30 mouse cellular contexts compared by ENCODE assay signal in the genomic region with DNA sequence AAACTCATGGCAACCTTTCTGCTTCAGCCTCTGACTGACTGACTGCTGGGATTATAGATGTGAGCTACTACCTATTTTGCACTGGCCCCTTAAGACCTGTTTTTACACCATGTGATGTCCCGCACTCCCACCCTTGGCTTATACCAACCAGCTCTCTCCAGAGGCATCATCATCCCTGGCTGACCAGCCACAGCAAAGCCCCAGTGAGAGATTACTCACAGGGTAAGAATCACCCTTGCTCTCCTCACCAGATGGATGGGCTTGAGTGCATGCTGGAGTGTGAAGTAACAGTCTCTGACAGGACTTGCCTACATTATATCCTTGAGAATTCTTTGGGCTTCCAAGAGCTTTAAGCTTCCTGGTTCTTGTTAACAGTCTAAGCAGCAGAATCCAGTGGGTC.
"Had no signal": no experiment of that assay in that cellular context is flagged by ENCODE, and none has a peak within 500 bp of the region (broad histone marks: within the 10 kb centered on the region; RNA-seq: fewer than 3 reads in every experiment).

No protein-coding gene starts in this region.

- H3K4me3 ChIP-seq: limb, embryonic 10.5 days; limb, embryonic 12.5 days; limb, embryonic 13.5 days; limb, embryonic 15.5 days; liver, embryonic 12.5 days; liver, embryonic 13.5 days; liver, embryonic 15.5 days; lung, embryonic 15.5 days; megakaryocyte, embryonic 14.5 days; midbrain, embryonic 12.5 days; midbrain, embryonic 13.5 days; midbrain, embryonic 15.5 days; myocyte; neural tube, embryonic 12.5 days; neural tube, embryonic 13.5 days had no signal

- H3K9me3 ChIP-seq: limb, embryonic 10.5 days; limb, embryonic 12.5 days; limb, embryonic 13.5 days; limb, embryonic 15.5 days; liver, embryonic 12.5 days; liver, embryonic 13.5 days; liver, embryonic 15.5 days; lung, embryonic 15.5 days; midbrain, embryonic 12.5 days; midbrain, embryonic 13.5 days; midbrain, embryonic 15.5 days; neural tube, embryonic 12.5 days; neural tube, embryonic 13.5 days had no signal

- DNase-seq: left cerebral cortex, postnatal 4 days; liver; liver, embryonic 13.5 days; liver, postnatal 0 days; lung, adult 18-20 months; lung, adult 2 months; lung, embryonic 14.5 days; lung, postnatal 10 days; lung, postnatal 14 days; lung, postnatal 4 days; midbrain, embryonic 14.5 days had no signal

- H3K27ac ChIP-seq: limb, embryonic 10.5 days; limb, embryonic 12.5 days; limb, embryonic 13.5 days; limb, embryonic 15.5 days; liver, embryonic 12.5 days; liver, embryonic 13.5 days; liver, embryonic 14.5 days; liver, embryonic 15.5 days; lung, embryonic 15.5 days; macrophage; midbrain, embryonic 12.5 days; midbrain, embryonic 13.5 days; midbrain, embryonic 15.5 days; neural tube, embryonic 12.5 days; neural tube, embryonic 13.5 days had no signal

- H3K9ac ChIP-seq: limb, embryonic 12.5 days; limb, embryonic 13.5 days; limb, embryonic 15.5 days; liver, embryonic 12.5 days; liver, embryonic 13.5 days; liver, embryonic 14.5 days; liver, embryonic 15.5 days; liver, postnatal 0 days; lung, embryonic 14.5 days; lung, embryonic 15.5 days; midbrain, embryonic 12.5 days; midbrain, embryonic 13.5 days; midbrain, embryonic 15.5 days; neural tube, embryonic 12.5 days; neural tube, embryonic 13.5 days had no signal

- H3K36me3 ChIP-seq: lung, embryonic 15.5 days; midbrain, embryonic 15.5 days had no signal

- ATAC-seq: liver, embryonic 12.5 days; liver, postnatal 0 days; lung, postnatal 0 days; midbrain, embryonic 13.5 days; midbrain, embryonic 15.5 days; midbrain, embryonic 16.5 days had no signal

- H3K4me2 ChIP-seq: limb, embryonic 12.5 days; limb, embryonic 13.5 days; limb, embryonic 15.5 days; liver, embryonic 11.5 days; liver, embryonic 12.5 days; liver, embryonic 13.5 days; liver, embryonic 15.5 days; lung, embryonic 14.5 days; lung, embryonic 15.5 days; midbrain, embryonic 12.5 days; midbrain, embryonic 13.5 days; midbrain, embryonic 15.5 days; neural tube, embryonic 12.5 days; neural tube, embryonic 13.5 days had no signal

- H3K27me3 ChIP-seq: limb, embryonic 15.5 days; lung, embryonic 15.5 days had no signal
